Mouse (Mus musculus): ENCODE measurements at regions not wholly inside any gene's neighbourhood (a gene's known extent, or its start where the extent isn't known, plus 50 kb on each side); places are given as distances from the start of the nearest gene placed in this dataset.

- Histone ChIP-seq H3K36me3 (ENCODE audit: insufficient read depth) (no peaks in the 10 kb centered on the region), H3K27ac (ENCODE audit: low read depth) (no peak overlapping the region), H3K4me3 (ENCODE audit: low read depth, low read length) (no peak overlapping the region), H3K9ac (no peak overlapping the region), H3K27me3 (ENCODE audit: insufficient read depth, low read length) (no peaks in the 10 kb centered on the region), H3K4me2 (no peak overlapping the region), H3K4me1 (ENCODE audit: insufficient read depth) (no peaks in the 10 kb centered on the region), H3K9me3 (ENCODE audit: low read depth, low read length) (no peaks in the 10 kb centered on the region)
- ATAC-seq (ENCODE audit: insufficient read depth) (no peak), DNase-seq (no peak)
- TF ChIP-seq CTCF (IDR thresholded peaks at IDR 0.05; ENCODE audit: low read depth): no peak
- WGBS: 82% methylated on average over 1 of the region's 1 CpGs
These were observed 94.8 kb downstream of the Rbm46 start for GRCm38 (mm10) chr3:82781464-82781863.

GRCm38 (mm10) chr3:82770512-82771270, 105.6 kb downstream of the Rbm46 start:
- Histone ChIP-seq H3K27me3 (ENCODE audit: insufficient read depth, low read length) (no peaks in the 10 kb centered on the region), H3K9ac (no peak overlapping the region), H3K27ac (ENCODE audit: low read depth) (no peak overlapping the region), H3K4me3 (ENCODE audit: low read depth, low read length) (no peak overlapping the region), H3K36me3 (ENCODE audit: insufficient read depth) (no peaks in the 10 kb centered on the region), H3K9me3 (ENCODE audit: low read depth, low read length) (no peaks in the 10 kb centered on the region), H3K4me2 (no peak overlapping the region), H3K4me1 (ENCODE audit: insufficient read depth) (no peaks in the 10 kb centered on the region)
- TF ChIP-seq CTCF (IDR thresholded peaks at IDR 0.05; ENCODE audit: low read depth): no peak
- WGBS: 90% methylated on average over 8 of the region's 8 CpGs
- ATAC-seq (ENCODE audit: insufficient read depth): no peak
- DNase-seq: no peak

GRCm38 (mm10) chr3:82767484-82767883, 108.8 kb downstream of the Rbm46 start:
- Histone ChIP-seq H3K4me1 (ENCODE audit: insufficient read depth) (no peaks in the 10 kb centered on the region), H3K27me3 (ENCODE audit: insufficient read depth, low read length) (no peaks in the 10 kb centered on the region), H3K36me3 (ENCODE audit: insufficient read depth) (no peaks in the 10 kb centered on the region), H3K4me3 (ENCODE audit: low read depth, low read length) (no peak overlapping the region), H3K4me2 (no peak overlapping the region), H3K9me3 (ENCODE audit: low read depth, low read length) (no peaks in the 10 kb centered on the region), H3K27ac (ENCODE audit: low read depth) (no peak overlapping the region), H3K9ac (no peak overlapping the region)
- 39% methylated on average over 5 of the region's 5 CpGs for WGBS
- ATAC-seq (ENCODE audit: insufficient read depth): peak; percentile 83; the same call in 1 of the 2 replicates
- no peak for TF ChIP-seq CTCF (IDR thresholded peaks at IDR 0.05; ENCODE audit: low read depth)
- peak; percentile 65 for DNase-seq

- no peak overlapping the region for H3K4me3 ChIP-seq (ENCODE audit: low read depth, low read length)
- H3K4me2 ChIP-seq: no peak overlapping the region
- H3K27me3 ChIP-seq (ENCODE audit: insufficient read depth, low read length): no peaks in the 10 kb centered on the region
- no peaks in the 10 kb centered on the region for H3K36me3 ChIP-seq (ENCODE audit: insufficient read depth)
- DNase-seq (no peak), ATAC-seq (ENCODE audit: insufficient read depth) (no peak)
- H3K27ac ChIP-seq (ENCODE audit: low read depth): no peak overlapping the region
- H3K9ac ChIP-seq: no peak overlapping the region
- no peaks in the 10 kb centered on the region for H3K4me1 ChIP-seq (ENCODE audit: insufficient read depth)
- 81% methylated on average over 2 of the region's 2 CpGs for WGBS
- H3K9me3 ChIP-seq (ENCODE audit: low read depth, low read length): no peaks in the 10 kb centered on the region
- no peak for TF ChIP-seq CTCF (IDR thresholded peaks at IDR 0.05; ENCODE audit: low read depth)
These were observed 116.3 kb downstream of the Rbm46 start for GRCm38 (mm10) chr3:82759946-82760345.

- no peak overlapping the region for H3K4me3 ChIP-seq (ENCODE audit: low read depth, low read length)
- no peak overlapping the region for H3K9ac ChIP-seq
- H3K9me3 ChIP-seq (ENCODE audit: low read depth, low read length): no peaks in the 10 kb centered on the region
- no peaks in the 10 kb centered on the region for H3K27me3 ChIP-seq (ENCODE audit: insufficient read depth, low read length)
- no peaks in the 10 kb centered on the region for H3K36me3 ChIP-seq (ENCODE audit: insufficient read depth)
- no peak for TF ChIP-seq CTCF (IDR thresholded peaks at IDR 0.05; ENCODE audit: low read depth)
- no peak for ATAC-seq (ENCODE audit: insufficient read depth)
- no peaks in the 10 kb centered on the region for H3K4me1 ChIP-seq (ENCODE audit: insufficient read depth)
- DNase-seq: no peak
- 53% methylated on average over 1 of the region's 1 CpGs for WGBS
- no peak overlapping the region for H3K27ac ChIP-seq (ENCODE audit: low read depth)
- H3K4me2 ChIP-seq: no peak overlapping the region
These were observed 117.3 kb downstream of the Rbm46 start for GRCm38 (mm10) chr3:82758967-82759366.

- DNase-seq: peak; percentile 69
- 21% methylated on average over 3 of the region's 3 CpGs for WGBS
- peak; percentile 91 for TF ChIP-seq CTCF (IDR thresholded peaks at IDR 0.05; ENCODE audit: low read depth)
- Histone ChIP-seq H3K4me2 (no peak overlapping the region), H3K9me3 (ENCODE audit: low read depth, low read length) (no peaks in the 10 kb centered on the region), H3K27me3 (ENCODE audit: insufficient read depth, low read length) (no peaks in the 10 kb centered on the region), H3K4me3 (ENCODE audit: low read depth, low read length) (no peak overlapping the region), H3K4me1 (ENCODE audit: insufficient read depth) (no peaks in the 10 kb centered on the region), H3K27ac (ENCODE audit: low read depth) (no peak overlapping the region), H3K36me3 (ENCODE audit: insufficient read depth) (no peaks in the 10 kb centered on the region), H3K9ac (no peak overlapping the region)
- ATAC-seq (ENCODE audit: insufficient read depth): no peak
These were observed 150.7 kb downstream of the Rbm46 start for GRCm38 (mm10) chr3:82725546-82725945.

- TF ChIP-seq CTCF (IDR thresholded peaks at IDR 0.05; ENCODE audit: low read depth): no peak
- ATAC-seq (ENCODE audit: insufficient read depth) (no peak), DNase-seq (no peak)
- Histone ChIP-seq H3K9ac (no peak overlapping the region), H3K27ac (ENCODE audit: low read depth) (no peak overlapping the region), H3K4me2 (no peak overlapping the region), H3K36me3 (ENCODE audit: insufficient read depth) (no peaks in the 10 kb centered on the region), H3K4me3 (ENCODE audit: low read depth, low read length) (no peak overlapping the region), H3K27me3 (ENCODE audit: insufficient read depth, low read length) (no peaks in the 10 kb centered on the region), H3K9me3 (ENCODE audit: low read depth, low read length) (no peaks in the 10 kb centered on the region), H3K4me1 (ENCODE audit: insufficient read depth) (no peaks in the 10 kb centered on the region)
- 87% methylated on average over 4 of the region's 4 CpGs for WGBS
These were observed 159.7 kb upstream of the Npy2r start for GRCm38 (mm10) chr3:82707628-82708027.
